Mouse (Mus musculus): ENCODE measurements at regions not wholly inside any gene's neighbourhood (a gene's known extent, or its start where the extent isn't known, plus 50 kb on each side); places are given as distances from the start of the nearest gene placed in this dataset.
A peak's percentile ranks its signal among the peaks of the same experiment; 100 is the strongest.

- no peak for DNase-seq (ENCODE audit: low spot score in 2 of 2)
Observed at GRCm38 (mm10) chr6:99827625-99828024, 101.4 kb upstream of the Prok2 start.

DNA sequence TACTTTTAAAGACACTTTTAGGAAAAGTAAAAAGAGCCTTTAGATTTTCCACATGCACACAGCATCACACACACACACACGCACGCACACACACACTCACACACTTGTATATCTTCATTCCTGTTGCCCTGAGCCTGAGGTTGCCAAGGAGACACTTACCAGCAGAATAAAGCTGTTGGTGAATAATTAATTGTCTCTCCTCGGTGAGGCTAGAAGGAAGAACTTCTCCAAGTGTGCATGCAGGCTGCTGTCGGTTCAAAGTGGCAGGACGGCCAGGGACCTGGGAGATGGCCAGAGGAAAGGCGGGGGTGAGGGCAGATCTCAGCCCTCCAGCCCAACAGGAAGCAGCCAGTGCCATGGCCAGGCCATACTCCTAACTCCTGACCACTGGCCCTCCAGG is 98.6 kb upstream of the Prok2 start:
- DNase-seq (ENCODE audit: low spot score in 2 of 2): no peak

- no peak for DNase-seq (ENCODE audit: low spot score in 2 of 2)
Observed at GRCm38 (mm10) chr6:99822471-99822870, 96.3 kb upstream of the Prok2 start.

DNA sequence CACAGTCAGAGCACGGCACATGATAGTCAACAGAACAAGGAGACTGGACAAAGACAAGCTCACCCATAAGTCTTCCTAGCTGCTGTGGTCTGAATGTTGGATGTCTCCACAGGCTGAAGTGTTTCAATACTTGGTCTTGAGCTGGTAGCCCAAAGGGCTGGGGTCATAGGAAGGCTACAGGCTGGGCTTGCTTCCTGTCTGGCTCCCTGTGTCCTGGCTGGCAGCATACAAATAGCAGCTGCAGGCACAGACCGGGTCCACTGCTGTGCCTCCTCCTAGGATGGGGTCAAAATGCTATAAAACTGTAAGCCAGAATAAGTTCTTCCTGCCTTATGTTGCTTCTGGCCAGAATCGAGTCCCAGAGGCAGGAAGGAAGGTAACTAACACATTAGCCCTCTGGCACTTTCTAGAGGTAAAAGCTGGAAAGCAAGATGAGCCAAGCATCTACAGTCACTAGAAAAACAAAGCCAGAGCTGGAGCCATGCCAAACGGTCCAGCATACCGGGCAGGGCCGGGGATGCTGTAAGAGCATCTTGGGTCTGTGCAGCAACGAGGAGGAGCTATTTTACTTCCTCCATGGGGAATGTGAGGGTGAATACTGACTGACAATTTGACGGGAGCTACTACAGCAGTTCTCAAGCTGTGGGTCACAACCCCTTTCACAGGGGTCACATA is 93.2 kb upstream of the Prok2 start:
- DNase-seq (ENCODE audit: low spot score in 2 of 2): no peak

DNA sequence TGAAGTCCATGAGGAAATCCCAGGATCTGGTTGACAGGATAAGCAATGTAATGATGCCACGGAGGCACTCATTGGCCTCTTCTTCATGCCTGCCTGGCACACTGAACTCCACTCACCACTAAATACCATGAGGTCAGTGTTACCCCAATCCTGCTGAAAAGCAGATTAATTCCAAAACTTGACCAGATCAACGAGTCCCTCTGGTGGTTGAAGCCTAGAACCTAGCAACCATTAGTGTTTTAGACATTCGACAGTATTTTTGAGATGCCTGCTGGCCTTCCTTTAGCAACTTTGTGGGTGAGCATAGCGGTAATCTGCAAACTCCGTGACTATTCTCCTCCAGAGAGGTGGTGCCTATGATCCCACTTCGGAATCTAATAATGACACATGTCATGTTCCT is 92.3 kb upstream of the Prok2 start:
- no peak for DNase-seq (ENCODE audit: low spot score in 2 of 2)

- no peak for DNase-seq (ENCODE audit: low spot score in 2 of 2)
Observed at GRCm38 (mm10) chr6:99817245-99817644, 91.1 kb upstream of the Prok2 start.

DNA sequence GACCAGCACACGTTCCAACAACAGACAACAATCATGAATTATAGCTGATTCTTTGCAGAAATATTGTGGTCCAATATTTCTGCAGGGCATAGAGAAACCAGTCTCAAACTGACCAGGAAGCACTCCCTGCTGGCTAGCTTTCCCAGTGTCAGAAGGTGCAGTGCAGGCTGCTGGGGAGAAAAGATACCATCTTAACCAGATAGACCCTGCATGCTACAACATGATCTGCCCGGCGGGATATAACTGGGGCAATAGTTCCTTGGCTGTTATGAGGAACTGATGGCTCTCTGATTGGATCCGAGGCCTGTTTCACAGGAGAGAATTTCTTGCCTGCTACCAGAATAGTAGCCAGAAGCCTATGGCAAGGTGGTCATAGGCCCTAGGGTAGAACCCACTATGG is 86.9 kb upstream of the Prok2 start:
- no peak for DNase-seq (ENCODE audit: low spot score in 2 of 2)

- no peak for DNase-seq (ENCODE audit: low spot score in 2 of 2)
Observed at GRCm38 (mm10) chr6:99811842-99812241, 85.7 kb upstream of the Prok2 start.

GRCm38 (mm10) chr6:99810974-99811798 is 85.0 kb upstream of the Prok2 start:
- no peak for DNase-seq (ENCODE audit: low spot score in 2 of 2)

DNA sequence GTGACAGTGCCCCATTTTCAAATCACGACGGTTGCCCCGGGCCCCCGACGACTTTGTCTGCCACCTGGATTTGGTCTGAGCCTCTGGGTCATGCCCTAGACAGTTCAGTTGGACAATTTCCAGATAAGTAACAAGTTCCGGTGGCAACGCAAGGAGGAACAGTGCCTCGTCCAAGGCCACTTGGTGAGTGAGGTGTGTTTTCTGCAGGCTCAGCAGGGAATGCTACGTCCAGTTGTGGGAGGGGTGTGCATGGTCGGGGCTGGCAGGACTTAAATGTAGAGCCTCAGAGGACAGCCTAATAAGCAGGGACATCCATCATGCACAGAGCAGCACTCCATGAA is 78.7 kb upstream of the Prok2 start:
- no peak for DNase-seq (ENCODE audit: low spot score in 2 of 2)

DNA sequence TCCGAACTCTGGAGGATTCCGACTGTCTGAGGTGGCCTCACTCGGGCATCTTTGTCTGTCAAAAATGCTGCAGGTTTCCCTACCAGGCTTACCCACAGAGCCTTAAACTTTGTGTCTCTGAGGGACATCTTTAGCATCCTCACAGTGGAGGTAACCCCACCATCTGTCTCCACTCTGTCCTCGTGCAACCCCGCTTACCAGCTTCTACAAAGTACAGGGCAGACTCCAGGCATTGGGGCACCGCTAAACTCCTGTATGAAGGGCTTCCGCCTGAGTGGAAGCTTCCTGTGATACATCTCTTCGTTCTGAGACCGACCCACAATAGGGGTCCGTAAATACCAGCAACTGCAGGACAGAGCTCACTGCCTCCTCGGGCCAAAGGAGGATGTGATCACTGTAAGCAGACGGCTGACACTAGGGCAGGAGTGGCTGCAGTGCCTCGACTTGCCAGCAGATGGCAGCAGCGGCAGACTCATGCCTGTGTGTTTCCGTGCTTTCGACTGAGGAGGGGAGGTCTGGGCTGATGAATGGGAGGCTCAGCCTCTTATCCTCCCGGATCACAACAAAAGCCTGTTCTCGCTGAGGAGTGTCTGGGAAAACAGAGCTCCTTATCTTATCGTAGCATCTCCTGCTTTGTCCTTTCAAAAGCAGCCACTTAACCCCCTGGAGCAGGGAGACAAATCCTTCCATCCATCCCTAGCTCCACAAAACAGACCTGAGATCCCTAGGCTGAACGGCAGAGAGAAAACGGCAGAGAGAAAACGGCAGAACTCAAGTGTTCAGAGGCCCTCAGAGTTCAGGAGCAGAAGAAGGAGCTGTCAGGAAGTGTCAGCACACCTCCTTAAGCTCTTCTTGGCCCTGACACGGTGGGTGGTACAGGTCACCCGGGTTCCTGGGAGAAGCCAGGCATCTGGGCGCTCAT is 78.1 kb upstream of the Prok2 start:
- peak; percentile 77 to 87 for DNase-seq (ENCODE audit: low spot score in 2 of 2)

- no peak for DNase-seq (ENCODE audit: low spot score in 2 of 2)
Observed at GRCm38 (mm10) chr6:99800919-99801318, 74.7 kb upstream of the Prok2 start.

GRCm38 (mm10) chr6:99800324-99800723 is 74.1 kb upstream of the Prok2 start:
- no peak for DNase-seq (ENCODE audit: low spot score in 2 of 2)

DNA sequence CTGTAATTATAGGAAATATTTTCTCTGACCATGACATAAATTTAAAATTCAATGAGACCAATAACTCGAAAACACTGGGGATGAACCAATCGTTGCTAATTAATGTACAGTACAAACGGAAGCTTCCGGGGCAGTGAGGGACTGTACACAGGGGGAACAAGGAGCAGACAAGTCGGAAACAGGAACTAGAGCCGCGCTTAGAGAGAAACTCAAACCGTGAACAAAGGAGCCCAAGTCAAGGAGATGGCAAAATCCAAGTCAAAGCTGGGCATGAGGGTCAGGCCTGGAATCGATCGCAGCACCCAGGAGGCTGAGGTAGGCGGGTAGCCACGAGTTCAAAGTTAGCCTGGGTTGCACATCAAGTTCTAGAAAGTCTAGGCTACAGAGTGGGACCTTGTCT is 70.2 kb upstream of the Prok2 start:
- no peak for DNase-seq (ENCODE audit: low spot score in 2 of 2)

DNA sequence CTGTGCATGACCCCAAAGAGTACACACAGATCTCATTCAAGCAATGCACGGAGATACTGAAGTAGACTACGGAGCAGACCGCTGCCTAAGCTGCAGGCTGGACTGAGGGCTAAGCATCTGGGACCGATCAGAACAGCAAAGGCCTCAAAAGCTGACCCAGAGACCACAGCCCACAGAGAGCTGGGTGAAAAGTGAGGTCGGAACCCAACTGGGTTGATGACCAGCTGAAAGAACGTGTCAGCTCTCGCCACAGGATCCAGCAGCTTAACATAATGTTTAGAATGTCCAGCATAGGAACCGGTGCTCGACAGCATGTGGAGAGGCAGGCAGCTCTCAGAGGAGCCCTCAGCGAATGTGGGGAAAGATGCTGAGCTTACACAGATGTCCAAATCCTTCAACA is 67.4 kb upstream of the Prok2 start:
- DNase-seq (ENCODE audit: low spot score in 2 of 2): no peak

DNA sequence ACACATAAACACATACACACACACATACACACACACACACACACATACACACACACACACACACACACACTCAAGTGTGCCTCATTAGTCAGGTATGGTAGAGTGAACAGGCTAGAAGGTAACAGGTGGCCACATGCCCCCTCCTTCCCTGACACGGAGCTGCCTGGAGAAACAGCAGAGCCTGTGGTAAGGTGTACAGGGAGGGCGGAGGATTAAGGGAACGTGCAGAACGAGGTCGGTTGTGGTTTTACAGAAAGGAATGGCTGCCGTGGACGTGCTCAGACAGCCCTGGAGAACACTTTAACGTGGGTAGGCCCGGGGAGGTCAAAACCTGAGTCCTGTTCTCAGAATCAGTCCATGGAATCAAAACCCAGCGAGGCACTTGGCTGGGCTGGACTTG is 66.2 kb upstream of the Prok2 start:
- no peak for DNase-seq (ENCODE audit: low spot score in 2 of 2)

GRCm38 (mm10) chr6:99786977-99787376 is 60.8 kb upstream of the Prok2 start:
- DNase-seq (ENCODE audit: low spot score in 2 of 2): no peak

GRCm38 (mm10) chr6:99785212-99785611 is 59.0 kb upstream of the Prok2 start:
- DNase-seq (ENCODE audit: low spot score in 2 of 2): no peak

- DNase-seq (ENCODE audit: low spot score in 2 of 2): no peak
Observed at GRCm38 (mm10) chr6:99784804-99785203, 58.6 kb upstream of the Prok2 start.

GRCm38 (mm10) chr6:99784285-99784684 is 58.1 kb upstream of the Prok2 start:
- DNase-seq (ENCODE audit: low spot score in 2 of 2): no peak

DNA sequence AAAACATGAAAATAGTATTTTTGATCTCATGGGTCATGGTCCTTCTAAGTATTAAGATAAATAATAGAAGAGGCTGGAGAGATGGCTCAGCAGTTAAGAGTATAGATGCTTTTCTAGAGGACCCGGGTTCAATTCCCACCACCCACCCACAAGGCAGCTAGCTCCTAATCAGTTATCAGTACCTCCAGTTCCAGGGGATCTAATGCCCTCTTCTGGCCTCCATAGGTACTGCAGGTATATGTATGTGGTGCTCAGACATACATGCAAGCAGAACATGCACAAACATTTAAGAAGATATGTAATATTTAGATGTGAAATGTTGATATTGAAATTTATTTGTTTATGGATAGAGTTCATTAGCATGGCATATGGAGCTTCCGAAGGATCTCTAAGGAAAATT is 56.8 kb upstream of the Prok2 start:
- peak in 1 of 2 experiments; percentile 47 for DNase-seq (ENCODE audit: low spot score in 2 of 2)
